Mouse (Mus musculus): ENCODE results near the gene Fscn1. TPM values are rescaled to one million over a fixed set of nuclear protein-coding genes. Genes with fewer than 3 reads are reported as not detected.
A peak's percentile ranks its signal among the peaks of the same experiment; 100 is the strongest.

Fscn1 gene
- polyA plus RNA-seq, 1 experiment from 2014 or later = 520 TPM

DNA sequence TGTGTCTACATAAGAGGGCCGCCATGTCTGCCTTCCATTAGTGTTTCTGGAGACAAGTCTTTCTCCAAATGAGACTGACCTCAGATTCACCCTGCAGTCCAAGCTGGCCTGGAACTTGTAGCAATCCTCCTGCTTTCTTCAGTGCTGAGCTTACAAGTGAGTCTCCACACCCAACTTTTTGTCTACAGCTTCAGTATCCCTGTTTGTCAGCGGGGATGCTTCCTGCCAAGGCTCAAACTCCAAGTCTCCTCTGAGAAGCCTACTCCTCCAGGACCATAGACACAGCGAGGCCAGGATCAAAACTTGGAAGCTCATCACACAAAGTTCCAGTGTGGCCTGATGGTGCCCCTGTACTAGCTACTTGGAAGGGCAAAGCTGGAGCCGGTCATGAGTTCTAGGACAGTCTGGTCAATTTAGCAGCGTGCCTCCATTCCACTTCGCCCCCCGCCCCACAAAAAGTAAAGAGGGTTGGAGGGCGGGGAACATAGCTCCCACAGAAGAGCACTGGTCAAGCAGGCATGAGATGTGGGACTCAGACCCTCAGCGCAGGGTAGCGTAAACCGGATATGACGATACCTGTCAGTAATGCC lies 32.7 kb upstream of the Fscn1 start:
- 90% methylated on average over 12 of the region's 12 CpGs for WGBS
- ATAC-seq (replicated peaks; ENCODE audit: insufficient number of reproducible peaks, low FRiP score, low TSS enrichment, low read depth) = no peak

DNA sequence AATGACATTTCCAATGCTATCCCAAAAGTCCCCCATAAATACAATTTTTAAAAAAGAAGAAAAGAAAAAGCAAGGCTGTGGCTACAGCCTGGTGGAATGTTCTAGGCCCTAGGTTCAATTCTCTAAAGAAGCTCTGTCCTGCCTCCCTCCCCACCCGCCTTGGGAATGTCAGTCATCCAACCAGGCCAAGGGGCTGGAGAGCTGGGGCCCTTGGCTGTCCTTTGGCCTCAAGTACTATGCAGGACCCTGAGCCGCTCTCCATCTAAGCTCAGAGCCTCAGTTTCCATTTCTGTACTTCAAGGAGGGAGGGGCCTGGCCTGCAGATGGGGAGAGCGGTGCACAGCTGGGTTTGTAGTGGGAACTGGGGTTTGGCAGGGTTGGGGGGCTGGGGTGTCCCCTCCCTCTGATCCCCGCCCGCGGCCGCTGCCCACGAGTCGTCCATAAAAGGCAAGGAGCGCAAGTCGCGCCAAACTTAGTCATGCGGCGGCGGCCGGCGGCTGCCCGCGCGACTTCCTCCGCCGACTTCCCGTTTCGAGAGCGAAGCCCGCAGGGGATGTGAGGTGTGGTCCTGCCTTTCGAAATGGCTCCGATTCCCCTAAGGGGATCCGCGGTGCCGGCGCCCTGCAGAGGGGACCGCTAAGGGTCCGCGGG lies 31.3 kb upstream of the Fscn1 start:
- peak overlapping the region; percentile 53 for H3K4me2 ChIP-seq (ENCODE audit: low read depth, low read length)
- H3K36me3 ChIP-seq (replicated peaks; ENCODE audit: control insufficient read depth, insufficient read depth, low read depth, low read length) = no peaks in the 10 kb centered on the region
- H3K27ac ChIP-seq (replicated peaks; ENCODE audit: low read depth, low read length) = no peak overlapping the region
- no peaks in the 10 kb centered on the region for H3K9me3 ChIP-seq (replicated peaks; ENCODE audit: control insufficient read depth, low read length)
- ATAC-seq (replicated peaks; ENCODE audit: insufficient number of reproducible peaks, low FRiP score, low TSS enrichment, low read depth) = no peak
- H3K4me3 ChIP-seq (ENCODE audit: low read depth, low read length) = peak overlapping the region; percentile 22
- WGBS = 3% methylated on average over 35 of the region's 35 CpGs
- DNase-seq (ENCODE audit: low spot score) = peak; percentile 77
- H3K27me3 ChIP-seq (ENCODE audit: control insufficient read depth, insufficient read depth, low read length) = no peaks in the 10 kb centered on the region
- peaks cover 7% of the 10 kb centered on the region; the same call in 1 of the 2 replicates for H3K4me1 ChIP-seq (ENCODE audit: control insufficient read depth, insufficient read depth, low read length)
- H3K9ac ChIP-seq (replicated peaks; ENCODE audit: low read length) = peak overlapping the region; percentile 50

More for the DNA sequence above, 32.7 kb upstream of the Fscn1 start:
- Histone ChIP-seq H3K27me3 (ENCODE audit: control insufficient read depth, insufficient read depth, low read length) (no peaks in the 10 kb centered on the region), H3K4me3 (ENCODE audit: low read depth, low read length) (no peak overlapping the region), H3K9ac (replicated peaks; ENCODE audit: low read length) (no peak overlapping the region), H3K4me2 (ENCODE audit: low read depth, low read length) (no peak overlapping the region), H3K36me3 (replicated peaks; ENCODE audit: control insufficient read depth, insufficient read depth, low read depth, low read length) (no peaks in the 10 kb centered on the region), H3K4me1 (ENCODE audit: control insufficient read depth, insufficient read depth, low read length) (peaks cover 7% of the 10 kb centered on the region; the same call in 1 of the 2 replicates), H3K9me3 (replicated peaks; ENCODE audit: control insufficient read depth, low read length) (no peaks in the 10 kb centered on the region), H3K27ac (replicated peaks; ENCODE audit: low read depth, low read length) (no peak overlapping the region)
- no peak for DNase-seq (ENCODE audit: low spot score)

DNA sequence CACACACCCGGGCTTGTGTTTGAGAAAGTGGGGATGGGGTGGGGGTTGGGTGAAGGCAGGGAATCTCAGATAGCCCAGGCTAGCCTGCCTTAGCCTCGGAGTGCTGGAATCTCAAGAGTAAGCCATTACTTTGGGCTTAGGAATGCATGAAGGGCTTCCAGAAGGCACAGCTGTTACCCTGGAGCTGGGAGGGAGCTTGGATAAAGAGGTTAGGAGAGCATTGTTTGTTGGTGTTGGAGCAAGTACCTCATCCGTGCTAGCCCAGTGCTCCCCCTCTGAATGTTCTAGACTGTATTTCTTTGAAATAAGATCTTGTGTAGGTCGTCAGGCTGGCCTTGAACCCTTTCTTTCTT lies 30.8 kb upstream of the Fscn1 start:
- Histone ChIP-seq H3K4me2 (ENCODE audit: low read depth, low read length) (peak overlapping the region; percentile 53), H3K9ac (replicated peaks; ENCODE audit: low read length) (peak overlapping the region; percentile 50), H3K27me3 (ENCODE audit: control insufficient read depth, insufficient read depth, low read length) (no peaks in the 10 kb centered on the region), H3K27ac (replicated peaks; ENCODE audit: low read depth, low read length) (no peak overlapping the region), H3K9me3 (replicated peaks; ENCODE audit: control insufficient read depth, low read length) (no peaks in the 10 kb centered on the region), H3K36me3 (replicated peaks; ENCODE audit: control insufficient read depth, insufficient read depth, low read depth, low read length) (no peaks in the 10 kb centered on the region), H3K4me1 (ENCODE audit: control insufficient read depth, insufficient read depth, low read length) (peaks cover 7% of the 10 kb centered on the region; the same call in 1 of the 2 replicates), H3K4me3 (ENCODE audit: low read depth, low read length) (peak overlapping the region; percentile 22)
- WGBS = 17% methylated on average over 4 of the region's 4 CpGs
- no peak for DNase-seq (ENCODE audit: low spot score)
- ATAC-seq (replicated peaks; ENCODE audit: insufficient number of reproducible peaks, low FRiP score, low TSS enrichment, low read depth) = no peak

DNA sequence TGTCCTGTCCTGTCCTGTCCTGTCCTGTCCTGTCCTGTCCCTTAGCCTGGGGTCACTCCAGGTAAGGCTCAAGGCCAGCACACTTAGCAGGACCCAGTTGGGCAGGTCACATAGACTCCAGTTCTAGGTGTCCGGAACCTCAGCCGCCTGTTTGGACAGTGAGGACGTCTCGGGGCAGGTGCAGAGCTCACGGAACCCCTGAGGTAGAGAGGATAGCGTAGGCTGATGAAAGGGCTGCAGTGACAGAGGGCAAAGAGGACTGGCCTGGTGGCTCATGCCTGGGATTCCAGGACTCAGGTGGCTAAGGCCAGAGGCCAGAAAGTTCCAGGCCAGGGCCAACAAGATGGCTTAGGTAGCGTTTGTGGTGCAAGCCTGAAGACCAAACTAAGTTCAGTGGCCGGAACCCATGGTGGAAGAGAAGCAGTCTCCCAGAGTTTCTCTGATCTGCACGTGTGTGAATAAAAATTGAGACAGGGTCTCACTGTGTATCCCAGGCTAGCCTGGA lies 28.9 kb upstream of the Fscn1 start:
- no peaks in the 10 kb centered on the region for H3K9me3 ChIP-seq (replicated peaks; ENCODE audit: control insufficient read depth, low read length)
- peaks cover 7% of the 10 kb centered on the region; the same call in 1 of the 2 replicates for H3K4me1 ChIP-seq (ENCODE audit: control insufficient read depth, insufficient read depth, low read length)
- WGBS = 88% methylated on average over 9 of the region's 9 CpGs
- H3K4me3 ChIP-seq (ENCODE audit: low read depth, low read length) = no peak overlapping the region
- H3K9ac ChIP-seq (replicated peaks; ENCODE audit: low read length) = no peak overlapping the region
- no peaks in the 10 kb centered on the region for H3K36me3 ChIP-seq (replicated peaks; ENCODE audit: control insufficient read depth, insufficient read depth, low read depth, low read length)
- no peak overlapping the region for H3K4me2 ChIP-seq (ENCODE audit: low read depth, low read length)
- no peak for ATAC-seq (replicated peaks; ENCODE audit: insufficient number of reproducible peaks, low FRiP score, low TSS enrichment, low read depth)
- DNase-seq (ENCODE audit: low spot score) = no peak
- H3K27me3 ChIP-seq (ENCODE audit: control insufficient read depth, insufficient read depth, low read length) = no peaks in the 10 kb centered on the region
- H3K27ac ChIP-seq (replicated peaks; ENCODE audit: low read depth, low read length) = no peak overlapping the region

- Histone ChIP-seq H3K4me1 (ENCODE audit: control insufficient read depth, insufficient read depth, low read length) (peaks cover 3% of the 10 kb centered on the region; the same call in 1 of the 2 replicates), H3K9ac (replicated peaks; ENCODE audit: low read length) (no peak overlapping the region), H3K9me3 (replicated peaks; ENCODE audit: control insufficient read depth, low read length) (no peaks in the 10 kb centered on the region), H3K36me3 (replicated peaks; ENCODE audit: control insufficient read depth, insufficient read depth, low read depth, low read length) (no peaks in the 10 kb centered on the region), H3K4me3 (ENCODE audit: low read depth, low read length) (no peak overlapping the region), H3K4me2 (ENCODE audit: low read depth, low read length) (no peak overlapping the region), H3K27ac (replicated peaks; ENCODE audit: low read depth, low read length) (no peak overlapping the region), H3K27me3 (ENCODE audit: control insufficient read depth, insufficient read depth, low read length) (no peaks in the 10 kb centered on the region)
- 28% methylated on average over 9 of the region's 9 CpGs for WGBS
- DNase-seq (ENCODE audit: low spot score) (peak; percentile 85), ATAC-seq (replicated peaks; ENCODE audit: insufficient number of reproducible peaks, low FRiP score, low TSS enrichment, low read depth) (no peak; the same call in 1 of the 2 replicates)
Observed at GRCm38 (mm10) chr5:142932084-142932685, 28.0 kb upstream of the Fscn1 start.

GRCm38 (mm10) chr5:142932731-142933130 lies 27.4 kb upstream of the Fscn1 start:
- no peak overlapping the region for H3K4me3 ChIP-seq (ENCODE audit: low read depth, low read length)
- H3K36me3 ChIP-seq (replicated peaks; ENCODE audit: control insufficient read depth, insufficient read depth, low read depth, low read length) = no peaks in the 10 kb centered on the region
- no peak overlapping the region for H3K9ac ChIP-seq (replicated peaks; ENCODE audit: low read length)
- no peak overlapping the region for H3K27ac ChIP-seq (replicated peaks; ENCODE audit: low read depth, low read length)
- 76% methylated on average over 8 of the region's 8 CpGs for WGBS
- no peak for ATAC-seq (replicated peaks; ENCODE audit: insufficient number of reproducible peaks, low FRiP score, low TSS enrichment, low read depth)
- H3K9me3 ChIP-seq (replicated peaks; ENCODE audit: control insufficient read depth, low read length) = no peaks in the 10 kb centered on the region
- peaks cover 3% of the 10 kb centered on the region; the same call in 1 of the 2 replicates for H3K4me1 ChIP-seq (ENCODE audit: control insufficient read depth, insufficient read depth, low read length)
- H3K27me3 ChIP-seq (ENCODE audit: control insufficient read depth, insufficient read depth, low read length) = no peaks in the 10 kb centered on the region
- no peak overlapping the region for H3K4me2 ChIP-seq (ENCODE audit: low read depth, low read length)
- no peak for DNase-seq (ENCODE audit: low spot score)

GRCm38 (mm10) chr5:142935642-142936335 lies 24.4 kb upstream of the Fscn1 start:
- no peaks in the 10 kb centered on the region for H3K27me3 ChIP-seq (ENCODE audit: control insufficient read depth, insufficient read depth, low read length)
- no peaks in the 10 kb centered on the region for H3K9me3 ChIP-seq (replicated peaks; ENCODE audit: control insufficient read depth, low read length)
- DNase-seq (ENCODE audit: low spot score) = peak; percentile 93
- H3K9ac ChIP-seq (replicated peaks; ENCODE audit: low read length) = peak overlapping the region; percentile 4; the same call in 1 of the 2 replicates
- H3K4me1 ChIP-seq (ENCODE audit: control insufficient read depth, insufficient read depth, low read length) = no peaks in the 10 kb centered on the region
- 17% methylated on average over 13 of the region's 13 CpGs for WGBS
- H3K4me2 ChIP-seq (ENCODE audit: low read depth, low read length) = peak overlapping the region; percentile 24; the same call in 1 of the 2 replicates
- H3K36me3 ChIP-seq (replicated peaks; ENCODE audit: control insufficient read depth, insufficient read depth, low read depth, low read length) = no peaks in the 10 kb centered on the region
- H3K27ac ChIP-seq (replicated peaks; ENCODE audit: low read depth, low read length) = no peak overlapping the region
- H3K4me3 ChIP-seq (ENCODE audit: low read depth, low read length) = no peak overlapping the region
- peak; percentile 68 for ATAC-seq (replicated peaks; ENCODE audit: insufficient number of reproducible peaks, low FRiP score, low TSS enrichment, low read depth)
